Mouse (Mus musculus) liver, embryonic 12.5 days (tissue): ENCODE data around the gene Plekha7. TPM values are rescaled to one million over a fixed set of nuclear protein-coding genes. Genes with fewer than 3 reads are reported as not detected.

Experiments
- polyA plus RNA-seq: library from polyadenylated mRNA; unstranded; fragments of >200 nt; fragmentation: Nextera tagmentation; extraction: Ambion mirVana; gene quantifications from 2 replicates; pipeline ENCODE4 v1.2.1, GENCODE M21; 2016

The Plekha7 gene
- polyA plus RNA-seq, 1 experiment from 2014 or later, result 3.6 TPM

Other genes with a start within 250 kb of the Plekha7 start
- gene Gm4353, start 223.7 kb downstream of the Plekha7 start, polyA plus RNA-seq, result 0.43 and 0.82 TPM in 2 replicates
- gene Rps13, start 25.8 kb upstream of the Plekha7 start, polyA plus RNA-seq, result 786 and 821 TPM in 2 replicates
- 8.9 and 9.4 TPM in 2 replicates for gene Pik3c2a, start 135.1 kb upstream of the Plekha7 start, polyA plus RNA-seq
- 3.3 and 3.5 TPM in 2 replicates for gene Nucb2, start 196.0 kb upstream of the Plekha7 start, polyA plus RNA-seq